Mouse (Mus musculus) ES-E14 (cell line): ENCODE measurements around the gene Zfhx3. TPM values are rescaled to one million over a fixed set of nuclear protein-coding genes. Genes with fewer than 3 reads are reported as not detected.

ENCODE experiments used
- DNase-seq: peaks from one replicate; pipeline ENCODE4 v3.0.0-alpha.2; 2013; ENCODE audit warnings: low read depth, low spot score
- H3K27ac ChIP-seq: 2 replicates; pipeline ENCODE4 v1.5.1; 2012; ENCODE audit warnings: low read depth, mild to moderate bottlenecking, low read length, moderate library complexity, mixed read lengths; ENCODE audit not compliant: poor library complexity, insufficient read depth, severe bottlenecking
- H3K36me3 ChIP-seq: 2 replicates; pipeline ENCODE4 v1.6.1; 2012; ENCODE audit warnings: mild to moderate bottlenecking, low read length, moderate library complexity, mixed read lengths; ENCODE audit not compliant: control insufficient read depth, poor library complexity, insufficient read depth, severe bottlenecking
- H3K4me1 ChIP-seq, 2 experiments: fragments of 150-350 bp in 1 of 2; sonication (generic) in 1 of 2; 2 replicates each; pipeline ENCODE4 v1.6.1; 2012; ENCODE audit warnings: low read length in 2 of 2, mild to moderate bottlenecking in 1 of 2, mixed read lengths in 1 of 2; ENCODE audit not compliant: control insufficient read depth in 2 of 2, insufficient read depth in 2 of 2, poor library complexity in 1 of 2
- H3K4me3 ChIP-seq, 2 experiments: fragments of 150-350 bp in 1 of 2; sonication (generic) in 1 of 2; 2 replicates each; pipeline ENCODE4 v1.5.1; 2012; ENCODE audit warnings: low read length in 2 of 2, low read depth in 1 of 2, mild to moderate bottlenecking in 1 of 2, mixed read lengths in 1 of 2; ENCODE audit not compliant: insufficient read depth in 1 of 2, poor library complexity in 1 of 2, severe bottlenecking in 1 of 2
- H3K9ac ChIP-seq: 2 replicates; pipeline ENCODE4 v1.6.1; 2012; ENCODE audit warnings: low read depth, mild to moderate bottlenecking, low read length, mixed read lengths; ENCODE audit not compliant: poor library complexity, insufficient read depth, severe bottlenecking
- H3K9me3 ChIP-seq: fragments of 150-350 bp; sonication (generic); 2 replicates; pipeline ENCODE4 v1.6.1; 2012; ENCODE audit warnings: low read depth, mild to moderate bottlenecking, low read length; ENCODE audit not compliant: control insufficient read depth, insufficient read depth
- CHD2 ChIP-seq: IDR thresholded peaks from 2 replicates; pipeline ENCODE4 v1.6.1; 2014; ENCODE audit warnings: mild to moderate bottlenecking, low read depth, low read length, inconsistent platforms
- HCFC1 ChIP-seq: IDR thresholded peaks from 2 replicates; pipeline ENCODE4 v1.6.1; 2012; ENCODE audit warnings: low read length, inconsistent platforms, borderline replicate concordance; ENCODE audit not compliant: insufficient read depth
- MAFK ChIP-seq: IDR thresholded peaks from 2 replicates; pipeline ENCODE4 v1.6.1; 2014; ENCODE audit warnings: mild to moderate bottlenecking, low read depth, low read length, inconsistent platforms; ENCODE audit not compliant: insufficient read depth
- ZC3H11A ChIP-seq: IDR thresholded peaks from 2 replicates; pipeline ENCODE4 v1.6.1; 2012; ENCODE audit warnings: low read depth, mild to moderate bottlenecking, inconsistent platforms, low read length, borderline replicate concordance
- ZNF384 ChIP-seq: IDR thresholded peaks from 2 replicates; pipeline ENCODE4 v1.6.1; 2012; ENCODE audit warnings: low read depth, low read length, inconsistent platforms
- in situ Hi-C, 2 experiments: fragments of 600-800 bp; cut with MboI; formaldehyde crosslinking; loops; one replicate each; pipeline ENCODE4 v1.15.1; 2025; ENCODE audit warnings: low sequenced_read_pairs in 2 of 2, inconsistent platforms in 1 of 2; ENCODE audit not compliant: unreplicated experiment in 2 of 2
- total RNA-seq: library from RNA; depleted of rRNA; stranded (reverse); fragments of 300-350 nt; gene quantifications from 2 replicates; pipeline ENCODE4 v1.2.3, GENCODE M21; 2012

Gene Zfhx3
- total RNA-seq, 1 experiment: 8.8 TPM

GRCm38 (mm10) chr8:108799250-108799649 lies 856.8 kb downstream of the Zfhx3 start:
- no peak overlapping the region for H3K4me3 ChIP-seq
- no peak overlapping the region for H3K27ac ChIP-seq
- H3K9ac ChIP-seq: no peak overlapping the region
- no peak for DNase-seq
- no peaks in the 10 kb centered on the region for H3K9me3 ChIP-seq
- no peak for TF ChIP-seq HCFC1
- TF ChIP-seq MAFK: no peak
- no peak for TF ChIP-seq ZC3H11A
- TF ChIP-seq ZNF384: no peak
- TF ChIP-seq CHD2: no peak
- peaks cover 0 to 10% of the 10 kb centered on the region in 2 experiments; a peak in 1 of 4 replicates for H3K4me1 ChIP-seq
- in situ Hi-C loops: no loop called here
- H3K36me3 ChIP-seq: peaks cover 15% of the 10 kb centered on the region; the same call in 1 of the 2 replicates

DNA sequence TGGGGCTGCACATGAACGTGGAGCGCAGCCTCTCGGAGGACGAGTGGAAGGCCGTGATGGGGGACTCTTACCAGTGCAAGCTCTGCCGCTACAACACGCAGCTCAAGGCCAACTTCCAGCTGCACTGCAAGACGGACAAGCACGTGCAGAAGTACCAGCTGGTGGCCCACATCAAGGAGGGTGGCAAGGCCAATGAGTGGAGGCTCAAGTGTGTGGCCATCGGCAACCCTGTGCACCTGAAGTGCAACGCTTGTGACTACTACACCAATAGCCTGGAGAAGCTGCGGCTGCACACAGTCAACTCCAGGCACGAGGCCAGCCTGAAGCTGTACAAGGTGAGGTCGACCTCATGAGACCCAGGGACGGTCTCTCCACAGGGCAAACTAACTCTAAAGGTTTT lies 857.9 kb downstream of the Zfhx3 start:
- H3K4me3 ChIP-seq: no peak overlapping the region
- H3K27ac ChIP-seq: no peak overlapping the region
- no peak overlapping the region for H3K9ac ChIP-seq
- H3K9me3 ChIP-seq: no peaks in the 10 kb centered on the region
- H3K36me3 ChIP-seq: peaks cover 16% of the 10 kb centered on the region; the same call in 1 of the 2 replicates
- in situ Hi-C loops: no loop called here
- no peak for DNase-seq
- peaks cover 0 to 8% of the 10 kb centered on the region in 2 experiments; a peak in 1 of 4 replicates for H3K4me1 ChIP-seq
- TF ChIP-seq ZC3H11A: no peak
- no peak for TF ChIP-seq ZNF384
- TF ChIP-seq HCFC1: no peak
- TF ChIP-seq MAFK: no peak
- TF ChIP-seq CHD2: no peak

- in situ Hi-C loops: no loop called here
These were observed 860.6 kb downstream of the Zfhx3 start for GRCm38 (mm10) chr8:108803017-108803416.

GRCm38 (mm10) chr8:108811694-108812093 lies 869.2 kb downstream of the Zfhx3 start:
- H3K4me1 ChIP-seq: peaks cover 0 to 8% of the 10 kb centered on the region in 2 experiments; a peak in 2 of 4 replicates
- H3K27ac ChIP-seq: no peak overlapping the region
- no peak overlapping the region for H3K4me3 ChIP-seq
- peaks cover 1% of the 10 kb centered on the region; the same call in 1 of the 2 replicates for H3K36me3 ChIP-seq
- H3K9me3 ChIP-seq: no peaks in the 10 kb centered on the region
- no peak overlapping the region for H3K9ac ChIP-seq
- DNase-seq: no peak
- TF ChIP-seq MAFK (no peak), ZC3H11A (no peak), ZNF384 (no peak), CHD2 (no peak), HCFC1 (no peak)
- in situ Hi-C loops: no loop called here

More at GRCm38 (mm10) chr8:108803017-108803416, 860.6 kb downstream of the Zfhx3 start:
- Histone ChIP-seq H3K36me3 (peaks cover 16% of the 10 kb centered on the region; the same call in 1 of the 2 replicates), H3K4me1 (peaks cover 0 to 6% of the 10 kb centered on the region in 2 experiments; a peak in 1 of 4 replicates), H3K9me3 (no peaks in the 10 kb centered on the region), H3K9ac (no peak overlapping the region), H3K4me3 (no peak overlapping the region), H3K27ac (no peak overlapping the region)
- TF ChIP-seq MAFK (no peak), ZC3H11A (no peak), HCFC1 (no peak), ZNF384 (no peak), CHD2 (no peak)
- DNase-seq: no peak
